Mouse (Mus musculus) ovary, adult 18-20 months (tissue): ENCODE results near the gene Lhx2.
A peak's percentile ranks its signal among the peaks of the same experiment; 100 is the strongest.

Experiments used
- DNase-seq: peaks from one replicate; pipeline ENCODE4 v3.0.0; 2022; ENCODE audit warnings: low spot score, mixed read lengths

Lhx2 gene

DNA sequence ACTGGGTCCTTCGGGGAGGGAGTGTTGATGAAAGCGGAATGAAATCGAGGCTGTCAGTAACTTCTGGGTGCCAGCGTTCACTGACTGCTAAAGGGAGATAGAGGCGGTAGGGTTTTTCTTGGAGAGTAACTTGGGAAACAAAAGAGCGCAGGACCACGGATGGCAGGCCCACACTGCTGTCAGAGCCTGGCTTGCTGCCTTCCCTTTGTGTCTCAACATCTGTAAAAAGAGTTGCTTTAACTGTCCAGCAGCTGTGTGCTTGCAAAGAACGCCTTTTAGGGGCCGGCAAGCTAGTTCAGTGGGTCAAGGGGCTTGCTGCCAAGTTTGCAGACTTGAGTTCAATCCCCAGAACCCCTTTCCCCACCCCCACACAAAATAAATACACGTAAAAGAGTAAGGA is 20.1 kb downstream of the Lhx2 start:
- no peak for DNase-seq

DNA sequence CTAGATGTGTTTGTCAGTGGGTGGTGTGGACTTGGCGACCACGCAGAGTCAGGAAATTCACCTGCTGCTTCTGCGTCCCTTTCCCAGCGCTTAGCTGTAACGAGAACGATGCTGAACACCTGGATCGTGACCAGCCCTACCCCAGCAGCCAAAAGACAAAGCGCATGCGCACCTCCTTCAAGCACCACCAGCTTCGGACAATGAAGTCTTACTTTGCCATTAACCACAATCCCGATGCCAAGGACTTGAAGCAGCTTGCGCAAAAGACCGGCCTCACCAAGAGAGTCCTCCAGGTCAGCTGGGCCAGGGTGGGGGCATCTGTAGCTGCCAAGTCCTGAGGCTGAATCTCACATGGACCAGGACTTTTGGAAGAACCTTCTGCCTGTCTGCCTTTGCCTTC is 20.7 kb downstream of the Lhx2 start:
- DNase-seq, result no peak

GRCm38 (mm10) chr2:38366222-38366621 is 27.1 kb downstream of the Lhx2 start:
- DNase-seq, result no peak

DNA sequence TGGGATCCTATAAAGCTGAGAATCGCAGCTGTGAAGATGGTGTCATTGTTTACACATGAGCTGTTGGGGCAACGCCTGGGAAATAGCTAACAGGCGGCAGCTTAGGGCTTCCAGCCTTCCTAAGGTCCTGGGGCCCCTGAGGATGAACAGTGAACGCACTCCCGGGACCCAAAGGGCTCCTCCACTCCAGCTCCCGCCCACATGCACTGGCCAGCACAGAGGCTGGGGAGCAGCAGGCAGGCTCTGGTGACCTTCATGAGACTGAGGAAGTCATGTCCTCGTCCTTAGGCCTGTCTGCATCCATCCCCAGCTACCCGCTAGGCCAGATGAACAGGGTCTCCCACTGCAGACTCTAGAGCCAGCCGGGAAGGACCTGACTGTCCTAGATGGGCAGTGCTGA is 27.9 kb downstream of the Lhx2 start:
- no peak for DNase-seq

GRCm38 (mm10) chr2:38367852-38368251 is 28.8 kb downstream of the Lhx2 start:
- DNase-seq, result no peak

- peak; percentile 40 for DNase-seq
These were observed 29.8 kb downstream of the Lhx2 start for GRCm38 (mm10) chr2:38368746-38369330.

- DNase-seq, result no peak
These were observed 36.7 kb downstream of the Lhx2 start for GRCm38 (mm10) chr2:38375606-38376304.

- DNase-seq, result no peak
These were observed 38.2 kb downstream of the Lhx2 start for GRCm38 (mm10) chr2:38377254-38377653.

DNA sequence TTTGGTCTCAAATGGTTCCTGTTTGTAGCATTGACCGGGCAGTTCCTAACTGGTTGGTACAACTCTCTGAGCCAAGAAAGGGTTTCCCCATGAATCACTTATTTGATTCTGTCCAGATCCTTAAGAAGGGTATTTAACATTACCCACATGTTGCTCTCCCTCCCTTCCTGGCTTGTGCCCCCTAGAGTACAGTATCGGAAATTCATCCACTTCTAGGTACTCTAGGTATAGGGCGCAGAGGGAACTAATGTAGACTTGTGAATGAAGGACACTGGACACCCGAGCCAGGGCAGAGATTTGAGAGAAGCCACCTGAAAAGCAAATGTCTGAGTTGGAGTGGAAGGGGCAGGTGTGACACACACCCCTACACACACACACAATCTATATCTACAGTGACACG is 39.3 kb downstream of the Lhx2 start:
- DNase-seq, result no peak

- peak; percentile 25 for DNase-seq
These were observed 39.9 kb downstream of the Lhx2 start for GRCm38 (mm10) chr2:38378849-38379545.

DNA sequence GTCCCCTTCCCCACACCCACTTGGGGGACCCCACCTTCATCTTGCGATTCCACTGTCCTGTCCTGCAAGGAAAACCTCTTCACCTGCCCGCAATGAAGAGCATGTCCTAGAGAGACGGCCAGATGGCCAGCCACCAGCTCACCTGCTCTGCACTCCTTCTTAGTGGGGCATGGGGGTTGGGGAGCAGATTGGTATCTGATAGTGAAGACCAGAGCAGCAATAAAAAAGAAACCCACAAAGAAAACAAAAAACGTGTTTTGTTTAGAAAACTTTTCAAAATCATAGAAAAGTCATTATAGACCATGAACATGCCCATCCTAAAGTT is 40.4 kb downstream of the Lhx2 start:
- DNase-seq, result no peak

DNA sequence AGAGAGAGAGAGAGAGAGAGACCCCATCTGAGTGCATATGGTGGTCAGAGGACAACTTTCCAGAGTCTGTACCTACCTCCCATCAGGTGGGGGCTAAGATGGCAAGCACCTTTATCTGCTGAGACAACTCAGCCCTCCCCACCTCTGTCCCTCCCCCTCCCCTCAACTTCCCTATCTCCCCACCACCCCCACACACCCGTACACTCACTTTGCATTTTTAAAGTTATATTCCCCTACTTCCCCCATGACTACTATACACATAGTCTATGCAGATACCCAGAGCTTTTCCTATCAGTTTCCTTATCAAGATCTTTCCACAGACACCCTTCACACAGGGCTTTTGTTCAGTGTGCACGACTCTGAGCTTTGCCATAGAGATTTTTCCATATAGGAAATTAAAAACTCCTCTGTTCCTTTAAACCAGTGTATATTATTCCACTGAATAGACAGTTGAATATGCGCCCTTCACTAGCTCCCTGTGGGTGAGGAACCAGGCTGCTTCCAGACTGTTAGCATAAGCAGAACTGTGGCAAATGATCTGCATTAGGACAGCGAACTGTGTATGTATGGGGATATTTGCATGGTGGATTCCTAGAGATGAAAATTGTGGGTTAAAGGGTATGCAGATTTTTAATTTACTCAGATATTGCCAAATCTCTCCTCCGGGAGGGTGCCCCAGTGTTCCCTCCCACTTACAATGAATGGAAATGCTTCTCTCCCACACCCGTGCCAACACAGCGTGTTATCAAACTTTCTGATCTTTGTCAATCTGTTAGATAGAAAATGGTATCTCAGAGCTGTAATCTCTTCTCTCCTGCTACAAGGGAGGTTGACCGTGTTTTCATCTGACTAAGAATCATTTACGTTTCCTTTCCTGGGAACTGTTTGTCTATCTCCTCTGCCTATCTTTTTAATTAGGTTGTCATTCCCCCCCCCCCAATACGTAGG is 41.3 kb downstream of the Lhx2 start:
- no peak for DNase-seq

GRCm38 (mm10) chr2:38387568-38388262 is 48.6 kb downstream of the Lhx2 start:
- DNase-seq, result no peak

GRCm38 (mm10) chr2:38394977-38395868 is 56.1 kb downstream of the Lhx2 start:
- no peak for DNase-seq

GRCm38 (mm10) chr2:38395869-38396236 is 56.8 kb downstream of the Lhx2 start:
- DNase-seq, result no peak

GRCm38 (mm10) chr2:38397306-38397705 is 58.2 kb downstream of the Lhx2 start:
- DNase-seq, result no peak

DNA sequence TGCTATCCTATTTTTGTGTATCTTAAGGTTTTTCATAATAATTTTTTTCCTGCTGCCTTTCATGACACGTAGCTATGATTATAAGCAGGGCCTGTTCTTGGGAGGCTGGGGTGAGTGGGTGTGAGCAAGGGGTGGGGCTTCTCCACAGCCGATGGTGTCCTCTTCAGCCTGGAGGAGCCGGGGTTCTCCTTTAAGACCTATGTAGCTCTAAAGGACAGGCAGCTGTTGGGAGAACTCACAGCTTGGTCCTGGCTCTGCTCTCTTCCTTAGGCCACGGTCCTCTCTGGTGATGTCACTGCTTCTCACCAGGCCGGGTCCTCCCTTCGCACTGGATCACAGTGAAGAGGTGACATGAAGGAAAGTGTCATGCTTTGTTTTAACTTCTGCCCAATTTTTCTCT is 58.8 kb downstream of the Lhx2 start:
- DNase-seq, result no peak

DNA sequence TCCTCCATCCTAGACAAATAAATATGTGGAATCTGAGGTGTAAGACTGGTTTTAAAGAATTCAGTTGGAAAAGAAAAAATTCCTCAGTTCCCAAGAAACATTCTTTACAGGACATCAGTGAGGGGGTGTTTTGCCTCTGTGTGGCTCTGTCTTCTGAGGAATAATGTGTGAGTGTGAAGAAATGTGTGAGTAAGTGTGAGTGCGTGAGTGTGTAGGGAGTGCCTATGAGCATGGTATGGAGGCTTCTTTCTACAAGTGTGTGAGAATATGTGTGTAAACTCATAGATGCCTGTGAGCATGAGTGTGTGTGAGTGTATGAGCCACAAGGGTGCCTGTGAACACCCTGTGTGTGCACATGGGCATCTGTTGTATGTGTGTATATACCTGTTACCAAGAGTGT is 63.5 kb downstream of the Lhx2 start:
- DNase-seq, result no peak

- DNase-seq, result no peak
These were observed 64.2 kb downstream of the Lhx2 start for GRCm38 (mm10) chr2:38403231-38403630.

- no peak for DNase-seq
These were observed 65.0 kb downstream of the Lhx2 start for GRCm38 (mm10) chr2:38404007-38404596.
